Mouse (Mus musculus) liver, embryonic 11.5 days (tissue): Measurements from ENCODE around the gene Mdp1. TPM values are rescaled to one million over a fixed set of nuclear protein-coding genes. Genes with fewer than 3 reads are reported as not detected.

Experiments used
- ATAC-seq: fragments of 200-750 bp; cut with Nextera tagmentation; replicated peaks from 2 replicates; pipeline ENCODE4 v1.8.0; 2017; ENCODE audit warnings: moderate number of reproducible peaks, mild to moderate bottlenecking, moderate TSS enrichment, moderate library complexity; ENCODE audit not compliant: low FRiP score
- DNase-seq: peaks from one replicate; pipeline ENCODE4 v3.0.0-alpha.2; 2017; ENCODE audit warnings: low spot score
- H3K27ac ChIP-seq: fragments of 300-500 bp; sonication (generic); 2 replicates; pipeline ENCODE4 v1.5.1; 2014; ENCODE audit warnings: mild to moderate bottlenecking, low read depth, low read length, control low read depth
- H3K27me3 ChIP-seq: fragments of 300-500 bp; sonication (generic); replicated peaks from 2 replicates; pipeline ENCODE4 v1.6.1; 2014; ENCODE audit warnings: low read length, mixed read lengths; ENCODE audit not compliant: control insufficient read depth, insufficient read depth
- H3K36me3 ChIP-seq: fragments of 300-500 bp; sonication (generic); 2 replicates; pipeline ENCODE4 v1.6.1; 2014; ENCODE audit warnings: mild to moderate bottlenecking, low read length, moderate library complexity, mixed read lengths; ENCODE audit not compliant: control insufficient read depth, insufficient read depth
- H3K4me1 ChIP-seq: fragments of 300-500 bp; sonication (generic); replicated peaks from 2 replicates; pipeline ENCODE4 v1.6.1; 2014; ENCODE audit warnings: low read length, mixed read lengths; ENCODE audit not compliant: control insufficient read depth, insufficient read depth
- H3K4me2 ChIP-seq: fragments of 300-500 bp; sonication (generic); 2 replicates; pipeline ENCODE4 v1.6.1; 2014; ENCODE audit warnings: mild to moderate bottlenecking, control low read depth, moderate library complexity
- H3K4me3 ChIP-seq: fragments of 300-500 bp; sonication (generic); 2 replicates; pipeline ENCODE4 v1.5.1; 2014; ENCODE audit warnings: low read depth, low read length, control low read depth
- H3K9ac ChIP-seq: fragments of 300-500 bp; sonication (generic); 2 replicates; pipeline ENCODE4 v1.6.1; 2014; ENCODE audit warnings: low read depth, low read length, control low read depth
- H3K9me3 ChIP-seq: fragments of 300-500 bp; sonication (generic); 2 replicates; pipeline ENCODE4 v1.6.1; 2016; ENCODE audit warnings: low read length, inconsistent platforms, mixed read lengths; ENCODE audit not compliant: control insufficient read depth
- WGBS: fragments of 180-500 bp; shearing (Covaris S2); extraction: QIAGEN DNeasy Blood & Tissue Kit; methylation state at CpG from one replicate; pipeline ENCODE4 v1.1.7; 2014; 5-methylcytosine and 5-hydroxymethylcytosine counted together
- polyA plus RNA-seq: library from polyadenylated mRNA; unstranded; fragments of >200 nt; fragmentation: Nextera tagmentation; extraction: Ambion mirVana; gene quantifications from 2 replicates; pipeline ENCODE4 v1.2.1, GENCODE M21; 2014

Gene Mdp1
- polyA plus RNA-seq = 40.2 and 43.8 TPM in 2 replicates

DNA sequence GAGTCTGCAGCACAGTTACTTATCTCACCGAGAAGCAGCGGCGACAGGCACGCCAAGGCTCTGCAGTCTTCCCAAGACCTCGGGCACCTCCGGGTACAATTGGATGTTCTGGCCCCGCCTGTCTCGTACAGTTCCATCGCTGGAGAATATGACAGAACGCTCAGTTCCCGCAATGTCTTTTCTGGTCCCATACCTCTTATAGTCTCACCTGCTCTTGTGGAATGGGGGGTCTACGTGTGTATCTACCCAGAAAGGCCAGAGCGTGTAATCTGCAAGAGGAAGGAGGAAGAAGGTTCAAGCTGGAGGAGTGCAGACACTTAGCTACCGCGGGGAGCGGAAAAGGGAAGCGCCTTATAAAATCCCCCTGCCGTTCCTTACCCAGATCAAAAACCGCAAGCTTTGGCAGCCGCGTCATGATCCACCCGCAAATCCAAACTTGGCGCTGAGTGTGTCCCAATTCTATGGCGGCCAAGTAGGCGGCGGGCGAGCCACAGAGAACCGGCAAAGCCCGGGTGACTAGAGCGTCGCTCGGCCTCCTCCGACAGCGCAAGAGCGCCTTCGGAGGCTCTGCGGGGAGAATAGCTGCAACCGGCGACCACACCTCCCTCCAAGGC, at the start of gene Mdp1:
TSS of gene Mdp1 (minus strand) at position 549 of the 614 bp plus-strand sequence.
- peak within 1 kb of the TSS; percentile 59 for H3K27ac ChIP-seq
- H3K9ac ChIP-seq = peak within 1 kb of the TSS; percentile 78
- peak; percentile 96 for ATAC-seq
- H3K9me3 ChIP-seq = no peaks in the 10 kb centered on the region
- peak within 1 kb of the TSS; percentile 64 for H3K4me2 ChIP-seq
- H3K4me3 ChIP-seq = peak within 1 kb of the TSS; percentile 71
- H3K27me3 ChIP-seq = no peaks in the 10 kb centered on the region
- peak; percentile 75 for DNase-seq
- under 1% methylated on average over 39 of the region's 39 CpGs for WGBS
- peaks cover 8% of the 10 kb centered on the region; the same call in 1 of the 2 replicates for H3K4me1 ChIP-seq
- H3K36me3 ChIP-seq = peaks cover 10% of the 10 kb centered on the region; the same call in 1 of the 2 replicates

GRCm38 (mm10) chr14:55709509-55709908, 49.2 kb upstream of the Mdp1 start:
- no peak overlapping the region for H3K9ac ChIP-seq
- no peak overlapping the region for H3K4me3 ChIP-seq
- DNase-seq = no peak
- ATAC-seq = no peak
- no peaks in the 10 kb centered on the region for H3K36me3 ChIP-seq
- 0 out of 2 replicates have a peak, but pooled peaks cover 5% of the 10 kb centered on the region for H3K27me3 ChIP-seq
- H3K9me3 ChIP-seq = no peaks in the 10 kb centered on the region
- H3K4me2 ChIP-seq = no peak overlapping the region
- 88% methylated on average over 4 of the region's 4 CpGs for WGBS
- H3K4me1 ChIP-seq = peaks cover 45% of the 10 kb centered on the region
- no peak overlapping the region for H3K27ac ChIP-seq

DNA sequence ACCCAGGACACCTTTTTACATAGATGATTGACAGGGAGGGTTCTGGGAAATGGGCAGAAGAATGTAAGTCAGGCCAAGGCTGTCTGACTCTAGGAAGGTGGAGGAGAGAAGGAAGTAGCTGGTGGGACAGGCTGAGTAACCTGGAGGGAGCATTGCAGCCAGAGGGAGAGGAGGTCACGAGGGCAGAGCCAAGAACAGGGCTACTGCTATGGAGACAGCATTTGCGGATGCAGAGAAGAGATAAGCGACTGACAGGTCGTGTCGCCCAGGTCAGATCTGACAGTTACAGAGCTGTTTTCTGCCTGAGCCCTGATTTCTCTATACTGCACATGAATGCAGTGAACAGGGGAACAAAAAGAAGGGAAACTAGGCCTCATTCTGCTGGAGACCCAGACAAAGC, 47.1 kb upstream of the Mdp1 start:
- Histone ChIP-seq H3K4me2 (no peak overlapping the region), H3K4me3 (no peak overlapping the region), H3K36me3 (no peaks in the 10 kb centered on the region), H3K9ac (no peak overlapping the region), H3K9me3 (no peaks in the 10 kb centered on the region), H3K27me3 (0 out of 2 replicates have a peak, but pooled peaks cover 5% of the 10 kb centered on the region), H3K4me1 (peaks cover 29% of the 10 kb centered on the region), H3K27ac (no peak overlapping the region; the same call in 1 of the 2 replicates)
- 44% methylated on average over 5 of the region's 5 CpGs for WGBS
- ATAC-seq (peak; percentile 74), DNase-seq (no peak)

- 68% methylated on average over 8 of the region's 8 CpGs for WGBS
Measured at GRCm38 (mm10) chr14:55706051-55706600, 45.8 kb upstream of the Mdp1 start.

GRCm38 (mm10) chr14:55702761-55703160, 42.5 kb upstream of the Mdp1 start:
- ATAC-seq (no peak), DNase-seq (no peak)
- H3K9ac ChIP-seq = no peak overlapping the region
- H3K36me3 ChIP-seq = no peaks in the 10 kb centered on the region
- no peak overlapping the region for H3K4me2 ChIP-seq
- no peaks in the 10 kb centered on the region for H3K27me3 ChIP-seq
- 76% methylated on average over 6 of the region's 6 CpGs for WGBS
- H3K27ac ChIP-seq = no peak overlapping the region
- H3K9me3 ChIP-seq = no peaks in the 10 kb centered on the region
- peaks cover 19% of the 10 kb centered on the region for H3K4me1 ChIP-seq
- no peak overlapping the region for H3K4me3 ChIP-seq

More at GRCm38 (mm10) chr14:55706051-55706600, 45.8 kb upstream of the Mdp1 start:
- Histone ChIP-seq H3K4me2 (no peak overlapping the region), H3K9ac (no peak overlapping the region), H3K27me3 (no peaks in the 10 kb centered on the region), H3K4me3 (no peak overlapping the region), H3K4me1 (peaks cover 23% of the 10 kb centered on the region), H3K36me3 (no peaks in the 10 kb centered on the region), H3K27ac (no peak overlapping the region), H3K9me3 (no peaks in the 10 kb centered on the region)
- no peak for ATAC-seq
- DNase-seq = no peak

GRCm38 (mm10) chr14:55701131-55701530, 40.8 kb upstream of the Mdp1 start:
- DNase-seq (no peak), ATAC-seq (no peak)
- H3K9ac ChIP-seq = no peak overlapping the region
- no peak overlapping the region for H3K4me3 ChIP-seq
- 69% methylated on average over 9 of the region's 9 CpGs for WGBS
- H3K27ac ChIP-seq = no peak overlapping the region
- H3K9me3 ChIP-seq = no peaks in the 10 kb centered on the region
- H3K4me1 ChIP-seq = peaks cover 7% of the 10 kb centered on the region
- H3K27me3 ChIP-seq = no peaks in the 10 kb centered on the region
- H3K36me3 ChIP-seq = no peaks in the 10 kb centered on the region
- no peak overlapping the region for H3K4me2 ChIP-seq

DNA sequence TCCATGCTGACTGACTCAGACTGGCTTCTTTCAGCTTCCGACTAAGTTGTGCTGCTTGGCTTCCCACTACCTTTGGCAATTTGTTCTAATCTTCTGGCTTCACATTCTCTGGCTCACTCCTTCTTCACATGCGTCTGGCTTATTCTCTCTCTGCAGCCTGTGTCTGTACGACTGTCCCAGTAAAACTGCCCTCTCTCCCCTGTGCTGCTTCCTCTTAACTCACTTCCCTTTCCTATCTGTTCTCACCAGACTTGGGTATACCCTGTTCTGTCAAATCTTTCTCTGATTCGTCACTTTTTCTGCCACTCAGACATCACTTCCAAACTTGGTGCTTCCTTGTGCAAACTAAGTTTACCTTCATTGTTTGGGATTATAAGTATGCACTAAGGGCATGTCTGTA, 36.9 kb upstream of the Mdp1 start:
- 62% methylated on average over 4 of the region's 4 CpGs for WGBS
- H3K27ac ChIP-seq = no peak overlapping the region
- ATAC-seq = no peak

GRCm38 (mm10) chr14:55689433-55689832, 29.1 kb upstream of the Mdp1 start:
- no peak overlapping the region for H3K4me3 ChIP-seq
- H3K36me3 ChIP-seq = no peaks in the 10 kb centered on the region
- H3K27me3 ChIP-seq = no peaks in the 10 kb centered on the region
- WGBS = 80% methylated on average over 10 of the region's 10 CpGs
- no peak overlapping the region for H3K9ac ChIP-seq
- H3K9me3 ChIP-seq = no peaks in the 10 kb centered on the region
- H3K4me1 ChIP-seq = no peaks in the 10 kb centered on the region
- DNase-seq (no peak), ATAC-seq (no peak)
- H3K4me2 ChIP-seq = no peak overlapping the region
- no peak overlapping the region for H3K27ac ChIP-seq

More for the DNA sequence above, 36.9 kb upstream of the Mdp1 start:
- Histone ChIP-seq H3K9ac (no peak overlapping the region), H3K4me2 (no peak overlapping the region), H3K36me3 (no peaks in the 10 kb centered on the region), H3K4me1 (no peaks in the 10 kb centered on the region), H3K9me3 (no peaks in the 10 kb centered on the region), H3K27me3 (no peaks in the 10 kb centered on the region), H3K4me3 (no peak overlapping the region)
- DNase-seq = no peak

DNA sequence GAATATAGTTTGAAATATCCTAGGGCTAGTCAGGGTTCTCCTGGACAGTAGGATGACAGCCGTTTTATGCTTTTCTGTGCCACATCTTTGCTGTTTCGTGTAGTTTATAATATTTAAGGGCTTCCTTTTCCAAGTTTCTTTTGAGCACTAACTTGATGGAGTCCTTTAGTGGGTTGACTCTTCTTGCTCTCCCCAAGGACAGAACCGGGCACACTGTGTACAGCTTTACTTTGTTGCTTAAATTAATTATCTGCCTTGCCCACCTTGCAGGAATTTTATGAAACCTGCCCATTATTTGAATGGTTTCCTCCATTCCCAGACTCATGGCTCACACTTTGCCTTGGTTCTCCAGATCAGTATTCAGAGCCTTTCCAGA, 21.8 kb upstream of the Mdp1 start:
- peak overlapping the region; percentile 32; the same call in 1 of the 2 replicates for H3K27ac ChIP-seq
- H3K36me3 ChIP-seq = peaks cover 22% of the 10 kb centered on the region
- WGBS = 17% methylated on average over 3 of the region's 3 CpGs
- H3K27me3 ChIP-seq = no peaks in the 10 kb centered on the region
- H3K9ac ChIP-seq = peak overlapping the region; percentile 83
- no peaks in the 10 kb centered on the region for H3K9me3 ChIP-seq
- ATAC-seq = peak; percentile 3; the same call in 1 of the 2 replicates
- H3K4me1 ChIP-seq = no peaks in the 10 kb centered on the region; the same call in 1 of the 2 replicates
- no peak for DNase-seq
- H3K4me3 ChIP-seq = peak overlapping the region; percentile 76
- peak overlapping the region; percentile 86 for H3K4me2 ChIP-seq
